In genomic region chr5:38791116-38791515, GRCm38 (mm10) we compare ENCODE assay signal across 14 mouse cellular contexts.
"Had no signal": no experiment of that assay in that cellular context is flagged by ENCODE, and none has a peak within 500 bp of the region (broad histone marks: within the 10 kb centered on the region; RNA-seq: fewer than 3 reads in every experiment).

No protein-coding gene starts in this region.

- H3K27me3 ChIP-seq: stomach, embryonic 15.5 days had no signal

- H3K36me3 ChIP-seq: limb, embryonic 13.5 days; midbrain, embryonic 10.5 days; stomach, embryonic 15.5 days had no signal

- DNase-seq: kidney, postnatal 36 days; left cerebral cortex, postnatal 4 days; lung, adult 18-20 months; lung, postnatal 4 days; midbrain, embryonic 14.5 days; right cerebral cortex, postnatal 14 days; thymus, adult 2 months; thymus, postnatal 25 days had no signal

- H3K27ac ChIP-seq: kidney, postnatal 0 days; layer of hippocampus, adult 2 months; limb, embryonic 13.5 days; liver, embryonic 14.5 days; midbrain, embryonic 10.5 days; stomach, embryonic 15.5 days had no signal

- H3K4me3 ChIP-seq: layer of hippocampus, adult 2 months; limb, embryonic 13.5 days; midbrain, embryonic 10.5 days; stomach, embryonic 15.5 days had no signal

- H3K9me3 ChIP-seq: limb, embryonic 13.5 days; midbrain, embryonic 10.5 days; stomach, embryonic 15.5 days had no signal

- H3K4me1 ChIP-seq: stomach, embryonic 15.5 days had no signal
